Mouse (Mus musculus) kidney, postnatal 0 days (tissue): ENCODE results near the gene Rilpl1. TPM values are rescaled to one million over a fixed set of nuclear protein-coding genes. Genes with fewer than 3 reads are reported as not detected.
A peak's percentile ranks its signal among the peaks of the same experiment; 100 is the strongest.

Experiments
- ATAC-seq: fragments of 200-750 bp; cut with Nextera tagmentation; replicated peaks from 2 replicates; pipeline ENCODE4 v1.8.0; 2017; ENCODE audit warnings: low read depth, moderate number of reproducible peaks, moderate TSS enrichment, moderate library complexity; ENCODE audit not compliant: low FRiP score
- DNase-seq: peaks from one replicate; pipeline ENCODE4 v3.0.0-alpha.2; 2016; ENCODE audit warnings: low spot score
- H3K27ac ChIP-seq: fragments of 300-500 bp; sonication (generic); 2 replicates; pipeline ENCODE4 v1.5.1; 2014; ENCODE audit warnings: mild to moderate bottlenecking
- H3K27me3 ChIP-seq: fragments of 300-500 bp; sonication (generic); 2 replicates; pipeline ENCODE4 v1.6.1; 2014; ENCODE audit warnings: low read length, mixed read lengths; ENCODE audit not compliant: insufficient read depth
- H3K36me3 ChIP-seq: fragments of 300-500 bp; sonication (generic); 2 replicates; pipeline ENCODE4 v1.6.1; 2014; ENCODE audit warnings: low read length, mixed read lengths; ENCODE audit not compliant: insufficient read depth
- H3K4me1 ChIP-seq: fragments of 300-500 bp; sonication (generic); replicated peaks from 2 replicates; pipeline ENCODE4 v1.6.1; 2014; ENCODE audit warnings: antibody characterized with exemption, low read length, mixed read lengths; ENCODE audit not compliant: insufficient read depth
- H3K4me2 ChIP-seq: fragments of 300-500 bp; sonication (generic); 2 replicates; pipeline ENCODE4 v1.6.1; 2014; ENCODE audit warnings: mild to moderate bottlenecking, low read length, moderate library complexity, mixed read lengths
- H3K4me3 ChIP-seq: fragments of 300-500 bp; sonication (generic); replicated peaks from 2 replicates; pipeline ENCODE4 v1.5.1; 2014; ENCODE audit warnings: low read depth, low read length
- H3K9ac ChIP-seq: fragments of 300-500 bp; sonication (generic); 2 replicates; pipeline ENCODE4 v1.6.1; 2014; ENCODE audit warnings: low read depth, low read length
- H3K9me3 ChIP-seq: fragments of 300-500 bp; sonication (generic); replicated peaks from 2 replicates; pipeline ENCODE4 v1.6.1; 2016; ENCODE audit warnings: low read length, inconsistent platforms, mixed read lengths
- CTCF ChIP-seq: IDR thresholded peaks from 2 replicates; pipeline ENCODE4 v1.5.1; 2016; ENCODE audit warnings: antibody characterized with exemption, low read depth, mild to moderate bottlenecking, moderate library complexity
- WGBS: fragments of 180-500 bp; shearing (Covaris S2); extraction: QIAGEN DNeasy Blood & Tissue Kit; methylation state at CpG from one replicate; pipeline ENCODE4 v1.1.7; 2014; 5-methylcytosine and 5-hydroxymethylcytosine counted together
- polyA plus RNA-seq: library from polyadenylated mRNA; unstranded; fragments of >200 nt; fragmentation: Nextera tagmentation; extraction: Ambion mirVana; gene quantifications from 2 replicates; pipeline ENCODE4 v1.2.1, GENCODE M21; 2015

Gene Rilpl1
- polyA plus RNA-seq, 1 experiment from 2014 or later = 27.2 TPM

DNA sequence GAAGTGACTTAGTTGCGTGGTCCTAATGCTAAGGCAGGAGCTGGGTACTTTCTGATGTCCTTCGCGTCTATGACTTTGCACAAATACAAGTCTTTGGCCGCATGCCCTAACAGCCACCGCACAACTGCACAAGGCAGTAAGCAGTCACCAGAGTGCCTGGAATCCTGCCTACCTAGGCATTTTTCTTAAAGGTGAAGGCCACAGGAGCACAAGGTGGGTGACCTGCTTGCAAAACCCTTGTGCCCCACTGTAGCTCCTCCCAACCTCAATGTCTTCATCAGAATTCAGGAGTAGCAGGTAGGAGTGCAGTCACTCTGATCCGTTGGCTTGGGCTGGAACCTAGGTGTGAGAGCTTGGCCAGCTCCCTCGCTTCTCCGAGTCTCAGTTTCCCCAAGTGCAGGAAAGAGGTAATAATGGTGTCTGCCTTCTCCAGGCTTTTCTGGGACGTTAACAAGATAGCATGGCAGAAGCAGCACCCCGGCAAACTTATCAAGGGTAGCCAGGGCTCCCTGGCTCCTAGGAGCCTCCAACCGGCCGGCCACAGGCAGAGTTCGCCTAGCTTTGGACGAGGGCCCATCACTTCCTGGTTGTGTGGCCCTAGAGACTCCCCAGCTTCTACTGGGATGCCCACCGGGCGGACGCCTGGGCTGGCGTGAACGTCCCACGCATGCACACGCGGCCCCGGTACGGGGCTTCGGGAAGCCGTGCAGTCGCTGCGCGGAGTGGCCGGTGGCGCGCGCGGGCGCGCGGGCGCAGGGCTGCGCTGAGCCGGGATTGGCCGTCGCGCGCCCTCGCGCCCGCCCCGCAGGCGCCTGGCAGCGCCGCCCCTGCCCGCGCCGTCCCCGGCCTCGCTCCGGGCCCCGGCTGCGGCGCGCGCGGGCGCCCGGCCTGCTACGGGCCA is 86.3 kb downstream of the Rilpl1 start:
- H3K9me3 ChIP-seq = no peaks in the 10 kb centered on the region
- H3K4me1 ChIP-seq = peaks cover 10% of the 10 kb centered on the region
- 5% methylated on average over 50 of the region's 66 CpGs for WGBS
- no peaks in the 10 kb centered on the region for H3K27me3 ChIP-seq
- ATAC-seq (peak; percentile 83), DNase-seq (peak; percentile 74)
- peak overlapping the region; percentile 76 for H3K4me3 ChIP-seq
- peak overlapping the region; percentile 88 for H3K27ac ChIP-seq
- TF ChIP-seq CTCF = no peak
- peak overlapping the region; percentile 87 for H3K9ac ChIP-seq
- peaks cover 17% of the 10 kb centered on the region; the same call in 1 of the 2 replicates for H3K36me3 ChIP-seq
- H3K4me2 ChIP-seq = peak overlapping the region; percentile 87

DNA sequence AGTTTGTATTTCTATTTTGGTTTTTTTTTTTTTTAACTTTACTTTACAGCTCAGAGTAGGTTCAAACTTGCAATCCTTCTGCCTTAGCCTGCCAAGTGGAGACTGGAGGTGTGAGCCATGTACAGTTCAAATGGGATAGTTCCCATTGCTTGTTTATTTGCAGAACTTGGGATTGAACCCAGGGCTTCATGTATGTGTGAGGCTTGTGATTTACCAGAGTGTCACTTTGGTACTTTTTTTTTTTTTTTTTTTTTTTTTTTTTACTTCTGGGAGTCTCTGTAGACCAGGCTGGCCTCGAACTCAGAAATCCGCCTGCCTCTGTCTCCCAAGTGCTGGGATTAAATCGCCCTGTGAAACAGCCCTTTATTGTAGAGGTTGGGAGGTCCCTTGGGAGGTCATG is 87.0 kb downstream of the Rilpl1 start:
- WGBS = 77% methylated on average over 3 of the region's 3 CpGs
- DNase-seq = no peak
- Histone ChIP-seq H3K36me3 (peaks cover 14% of the 10 kb centered on the region; the same call in 1 of the 2 replicates), H3K9ac (no peak overlapping the region), H3K4me2 (no peak overlapping the region), H3K27me3 (no peaks in the 10 kb centered on the region), H3K9me3 (no peaks in the 10 kb centered on the region), H3K4me3 (no peak overlapping the region), H3K27ac (peak overlapping the region; percentile 88; the same call in 1 of the 2 replicates), H3K4me1 (peaks cover 10% of the 10 kb centered on the region)
- no peak for TF ChIP-seq CTCF
- no peak for ATAC-seq

Other genes starting within 250 kb of the Rilpl1 start
- gene Mphosph9, start 203.4 kb downstream of the Rilpl1 start, polyA plus RNA-seq = 5.2 and 6.0 TPM in 2 replicates
- 12.0 and 13.9 TPM in 2 replicates for gene 2810006K23Rik, start 203.3 kb downstream of the Rilpl1 start, polyA plus RNA-seq
- gene Cdk2ap1, start 168.3 kb downstream of the Rilpl1 start, polyA plus RNA-seq = 57.7 and 131 TPM in 2 replicates
- 56.2 and 70.6 TPM in 2 replicates for gene Sbno1, start 105.4 kb downstream of the Rilpl1 start, polyA plus RNA-seq
- 32.8 and 47.5 TPM in 2 replicates for gene Kmt5a, start 91.5 kb downstream of the Rilpl1 start, polyA plus RNA-seq
- gene Rilpl2, start 53.0 kb downstream of the Rilpl1 start, polyA plus RNA-seq = 41.9 and 44.7 TPM in 2 replicates
- 17.1 and 21.3 TPM in 2 replicates for gene Snrnp35, start 48.3 kb downstream of the Rilpl1 start, polyA plus RNA-seq
- 561 and 572 TPM in 2 replicates for gene Tmed2, start 9.3 kb upstream of the Rilpl1 start, polyA plus RNA-seq
- gene Ddx55, start 21.5 kb upstream of the Rilpl1 start, polyA plus RNA-seq = 7.5 and 8.3 TPM in 2 replicates
- gene Eif2b1, start 47.7 kb upstream of the Rilpl1 start, polyA plus RNA-seq = 64.4 and 66.0 TPM in 2 replicates
- 44.6 and 49.3 TPM in 2 replicates for gene Gtf2h3, start 47.7 kb upstream of the Rilpl1 start, polyA plus RNA-seq
- 33.6 and 34.5 TPM in 2 replicates for gene Atp6v0a2, start 97.2 kb upstream of the Rilpl1 start, polyA plus RNA-seq
- gene Dnah10, start 193.7 kb upstream of the Rilpl1 start, polyA plus RNA-seq = 0.11 and 0.19 TPM in 2 replicates